Mouse (Mus musculus) thymus, postnatal 25 days (tissue): Measurements from ENCODE around the gene Ybx3.

Source experiments
- DNase-seq: peaks from one replicate; pipeline ENCODE4 v3.0.0; 2022

The Ybx3 gene

DNA sequence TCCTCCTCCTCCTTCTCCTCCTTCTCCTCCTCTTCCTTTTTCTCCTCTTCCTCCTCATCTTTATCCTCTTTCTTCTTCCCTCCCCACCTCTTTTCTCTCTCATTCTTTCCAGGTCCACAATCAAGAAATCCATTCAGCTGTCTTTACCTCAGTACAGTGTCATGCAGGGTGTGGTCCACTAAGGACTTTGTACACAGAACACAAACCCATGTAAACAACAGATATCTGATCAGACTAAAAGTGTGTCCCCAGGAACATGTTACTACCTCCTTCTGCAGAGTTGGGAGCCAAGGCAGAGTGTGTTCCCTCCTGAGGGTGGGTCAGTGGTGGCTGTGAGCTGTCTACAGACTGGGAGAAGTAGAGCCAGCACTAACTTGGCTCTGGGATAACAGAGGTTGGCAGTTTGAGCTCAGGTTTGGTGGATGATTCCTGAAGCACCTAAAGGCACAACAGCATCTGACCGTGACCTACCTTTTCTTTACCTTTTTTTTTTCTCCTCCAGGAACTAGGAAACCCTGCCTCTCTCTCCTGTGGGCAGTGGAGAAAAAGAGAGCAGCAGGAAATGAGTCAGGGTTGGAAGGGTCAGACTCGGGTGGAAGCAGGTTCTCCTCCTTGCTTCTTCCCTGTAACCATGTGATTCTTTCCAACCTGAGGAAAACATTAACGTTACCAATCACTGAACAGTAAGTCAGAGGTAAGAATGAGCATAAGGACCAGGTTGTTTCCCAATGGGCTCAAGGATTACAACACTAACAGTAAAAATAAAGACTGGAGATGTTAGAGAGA is 66.2 kb downstream of the Ybx3 start:
- DNase-seq = no peak

- no peak for DNase-seq
These were observed 71.8 kb downstream of the Ybx3 start for GRCm38 (mm10) chr6:131316155-131317101.
